Mouse (Mus musculus) megakaryocyte, embryonic 14.5 days (primary cell): ENCODE measurements around the gene Spopl.

Source experiments
- FLI1 ChIP-seq: IDR thresholded peaks from 2 replicates; pipeline ENCODE4 v1.6.1; 2012; ENCODE audit warnings: low read length, inconsistent platforms, mixed read lengths
- GATA1 ChIP-seq: IDR thresholded peaks from 3 replicates; pipeline ENCODE4 v1.6.1; 2012; ENCODE audit warnings: mixed read lengths, low read length, inconsistent platforms, borderline replicate concordance

DNA sequence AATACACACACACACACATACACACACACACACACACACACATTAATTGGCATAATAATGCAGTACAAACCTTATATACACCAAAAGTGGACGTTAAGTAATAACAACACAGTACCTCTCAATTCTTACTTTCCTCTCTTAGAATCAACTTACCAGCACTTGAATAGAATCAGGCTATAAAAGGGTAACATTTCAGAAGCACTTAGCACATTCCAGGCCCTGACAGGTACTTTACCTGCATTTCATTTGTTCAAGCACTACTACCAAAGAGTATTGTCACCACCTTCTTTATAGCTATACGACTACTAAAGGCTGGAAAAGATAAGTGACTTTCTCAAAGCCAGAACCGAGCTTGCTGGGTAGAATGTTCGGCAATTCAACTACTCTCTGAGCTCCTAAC is 1.3 kb downstream of the Spopl start:
- TF ChIP-seq GATA1 (no peak), FLI1 (no peak)
